Mouse (Mus musculus) megakaryocyte progenitor cell, adult 5-6 weeks (primary cell): ENCODE results near the gene Sfxn2. TPM values are rescaled to one million over a fixed set of nuclear protein-coding genes. Genes with fewer than 3 reads are reported as not detected.

Experiments used
- ATAC-seq: replicated peaks from 2 replicates; pipeline ENCODE4 v1.8.0; 2016; ENCODE audit warnings: mild to moderate bottlenecking, moderate TSS enrichment, inconsistent platforms; ENCODE audit not compliant: poor library complexity
- total RNA-seq, 2 experiments: library from RNA; stranded (forward) in 1 of 2; stranded (reverse) in 1 of 2; fragments of 157-497, 149-512 nt in 1 of 2; fragments of 200-1000 nt in 1 of 2; gene quantifications; 2 replicates each; pipeline versions ENCODE4 v1.2.3 to v1.2.4; 2015 to 2017

Gene Sfxn2
- total RNA-seq, 2 experiments from 2014 or later, result 8.9 to 9.2 TPM

GRCm38 (mm10) chr19:46598187-46598586 lies 25.0 kb downstream of the Sfxn2 start:
- no peak for ATAC-seq

- ATAC-seq, result peak; percentile 96
These were observed 25.6 kb downstream of the Sfxn2 start, which contains the start of gene Wbp1l for GRCm38 (mm10) chr19:46598720-46599252. Gene Wbp1l (plus strand): TSS chr19:46599084.

- ATAC-seq, result peak; percentile 11; the same call in 1 of the 2 replicates
These were observed 26.5 kb downstream of the Sfxn2 start for GRCm38 (mm10) chr19:46599375-46600256.

- ATAC-seq, result no peak
These were observed 27.2 kb downstream of the Sfxn2 start for GRCm38 (mm10) chr19:46600371-46600770.

- ATAC-seq, result no peak
These were observed 28.3 kb downstream of the Sfxn2 start for GRCm38 (mm10) chr19:46601491-46601890.

- ATAC-seq, result no peak
These were observed 29.2 kb downstream of the Sfxn2 start for GRCm38 (mm10) chr19:46602406-46602805.

GRCm38 (mm10) chr19:46606718-46607117 lies 33.6 kb downstream of the Sfxn2 start:
- no peak for ATAC-seq

- ATAC-seq, result peak; percentile 89
These were observed 34.3 kb downstream of the Sfxn2 start for GRCm38 (mm10) chr19:46607424-46607823.

- ATAC-seq, result no peak
These were observed 35.0 kb downstream of the Sfxn2 start for GRCm38 (mm10) chr19:46608158-46608557.

- no peak for ATAC-seq
These were observed 43.2 kb downstream of the Sfxn2 start for GRCm38 (mm10) chr19:46616378-46616777.

GRCm38 (mm10) chr19:46617361-46617760 lies 44.2 kb downstream of the Sfxn2 start:
- ATAC-seq, result no peak

- ATAC-seq, result peak; percentile 95
These were observed 45.2 kb downstream of the Sfxn2 start for GRCm38 (mm10) chr19:46618322-46618721.

- no peak for ATAC-seq
These were observed 45.8 kb downstream of the Sfxn2 start for GRCm38 (mm10) chr19:46619001-46619400.

- ATAC-seq, result no peak
These were observed 46.4 kb downstream of the Sfxn2 start for GRCm38 (mm10) chr19:46619518-46619917.

- ATAC-seq, result no peak
These were observed 47.0 kb downstream of the Sfxn2 start for GRCm38 (mm10) chr19:46620016-46620808.

GRCm38 (mm10) chr19:46621236-46622183 lies 48.3 kb downstream of the Sfxn2 start:
- ATAC-seq, result no peak

GRCm38 (mm10) chr19:46622659-46623193 lies 49.6 kb downstream of the Sfxn2 start:
- ATAC-seq, result no peak

GRCm38 (mm10) chr19:46623194-46623667 lies 50.1 kb downstream of the Sfxn2 start:
- no peak for ATAC-seq

GRCm38 (mm10) chr19:46623790-46624772 lies 50.9 kb downstream of the Sfxn2 start:
- no peak for ATAC-seq
